Mouse (Mus musculus) cerebellum, adult 2 months (tissue): ENCODE measurements at regions not wholly inside any gene's neighbourhood (a gene's known extent, or its start where the extent isn't known, plus 50 kb on each side); places are given as distances from the start of the nearest gene placed in this dataset.
A peak's percentile ranks its signal among the peaks of the same experiment; 100 is the strongest.

Experiments
- DNase-seq, 2 experiments: peaks; one replicate each; pipeline ENCODE4 v3.0.0; 2021
- H3K27ac ChIP-seq: fragments of 200-500 bp; 2 replicates; pipeline ENCODE4 v1.5.1; 2012; ENCODE audit warnings: low read length, control low read depth, inconsistent platforms; ENCODE audit not compliant: insufficient read depth
- H3K27me3 ChIP-seq: fragments of 200-500 bp; 2 replicates; pipeline ENCODE4 v1.6.1; 2012; ENCODE audit warnings: inconsistent platforms, mild to moderate bottlenecking, low read length, moderate library complexity; ENCODE audit not compliant: control insufficient read depth, insufficient read depth
- H3K4me1 ChIP-seq: fragments of 200-500 bp; 2 replicates; pipeline ENCODE4 v1.6.1; 2011; ENCODE audit warnings: low read length; ENCODE audit not compliant: control insufficient read depth, insufficient read depth
- H3K4me3 ChIP-seq: fragments of 200-500 bp; replicated peaks from 2 replicates; pipeline ENCODE3; 2011; ENCODE audit warnings: mild to moderate bottlenecking, low read depth, low read length, control low read depth; ENCODE audit not compliant: insufficient read depth
- CTCF ChIP-seq: fragments of 200-500 bp; IDR thresholded peaks from 2 replicates; pipeline ENCODE4 v1.5.1; 2011; ENCODE audit warnings: low read depth, mild to moderate bottlenecking, control low read depth, low read length, moderate library complexity, borderline replicate concordance; ENCODE audit not compliant: insufficient read depth
- POLR2A ChIP-seq: fragments of 200-500 bp; IDR thresholded peaks from 2 replicates; pipeline ENCODE4 v1.6.1; 2011; ENCODE audit warnings: low read length, control low read depth, borderline replicate concordance; ENCODE audit not compliant: insufficient read depth
- WGBS: fragments of 180-500 bp; shearing (Covaris S2); methylation state at CpG from one replicate; pipeline ENCODE4 v1.1.7; 2018; 5-methylcytosine and 5-hydroxymethylcytosine counted together

DNA sequence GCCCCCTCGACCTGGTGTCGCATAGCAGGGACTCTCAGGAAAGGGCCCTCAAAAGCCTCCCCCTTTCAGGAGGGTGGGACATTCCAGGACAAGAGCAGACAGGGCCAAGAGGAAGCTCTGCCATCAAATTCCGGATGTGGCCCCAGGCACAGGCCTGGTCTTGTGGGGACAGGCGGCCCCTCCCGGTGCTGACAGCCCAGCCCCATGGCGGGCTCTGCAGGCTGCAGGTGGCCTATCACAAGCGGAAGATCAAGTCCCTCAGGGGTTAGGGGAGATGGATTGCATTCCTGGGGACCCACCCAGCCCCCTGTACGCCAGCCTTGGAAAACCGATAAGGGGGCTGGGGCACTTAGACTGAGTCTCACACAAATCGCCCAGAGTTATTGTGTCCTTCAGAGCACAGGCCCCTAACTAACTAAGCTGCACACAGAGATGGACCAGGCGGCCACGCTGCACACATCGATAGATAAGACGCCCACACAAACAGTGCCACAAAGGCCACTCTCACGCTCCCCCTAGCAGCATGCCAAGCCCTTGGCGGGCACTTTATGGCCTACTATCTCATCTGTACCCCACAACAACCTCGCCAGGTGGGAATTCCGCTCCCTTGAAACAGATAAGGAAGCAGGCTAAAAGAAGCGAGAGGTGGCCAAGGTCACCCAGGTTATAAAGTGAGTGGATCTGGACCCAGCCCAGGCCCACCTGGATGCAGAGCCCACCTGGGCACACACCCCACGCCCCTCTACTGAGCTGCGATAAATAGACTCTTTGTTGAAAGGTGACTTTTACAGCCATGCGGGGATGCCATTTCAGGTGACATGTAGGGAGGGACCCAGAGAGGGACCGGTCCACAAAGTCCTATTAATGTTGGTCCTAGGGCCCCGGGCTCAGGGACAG is 55.5 kb downstream of the Gm5294 start:
- H3K4me1 ChIP-seq, result no peaks in the 10 kb centered on the region
- no peak for DNase-seq
- H3K27me3 ChIP-seq, result no peaks in the 10 kb centered on the region
- WGBS, result 90% methylated on average over 24 of the region's 24 CpGs
- no peak overlapping the region for H3K27ac ChIP-seq
- H3K4me3 ChIP-seq, result no peak overlapping the region
- TF ChIP-seq POLR2A (no peak), CTCF (no peak)

DNA sequence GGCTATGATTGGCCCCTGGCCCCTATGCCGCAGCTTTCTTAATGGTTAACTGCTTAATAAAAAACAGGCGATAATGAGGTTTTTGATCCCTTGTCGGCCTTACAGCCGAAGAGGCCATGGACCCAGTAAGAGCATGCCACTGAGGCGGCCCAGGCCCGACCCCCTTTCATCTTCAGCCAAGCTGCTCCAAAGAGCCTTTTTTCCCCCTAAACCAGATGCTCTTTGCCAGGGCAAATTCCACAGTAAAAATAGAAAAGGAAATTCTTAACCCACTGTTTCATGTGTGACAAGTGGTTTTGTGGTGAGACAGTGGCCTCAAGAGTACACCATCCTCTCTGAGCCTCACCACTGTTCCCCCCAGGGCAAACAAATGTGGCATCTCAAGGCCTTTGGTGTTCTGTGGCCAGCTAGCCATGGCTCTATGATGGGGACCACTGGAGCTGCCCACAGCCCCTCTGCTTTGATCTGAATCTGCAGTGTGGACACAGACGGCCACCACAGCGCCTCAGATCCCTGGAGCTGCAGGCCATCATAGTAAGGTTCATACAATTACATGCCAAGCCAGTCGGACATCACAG is 61.9 kb downstream of the Gm5294 start:
- Histone ChIP-seq H3K27me3 (no peaks in the 10 kb centered on the region), H3K4me1 (no peaks in the 10 kb centered on the region), H3K4me3 (no peak overlapping the region), H3K27ac (no peak overlapping the region)
- TF ChIP-seq CTCF (no peak), POLR2A (no peak)
- no peak for DNase-seq
- WGBS, result 83% methylated on average over 9 of the region's 9 CpGs

DNA sequence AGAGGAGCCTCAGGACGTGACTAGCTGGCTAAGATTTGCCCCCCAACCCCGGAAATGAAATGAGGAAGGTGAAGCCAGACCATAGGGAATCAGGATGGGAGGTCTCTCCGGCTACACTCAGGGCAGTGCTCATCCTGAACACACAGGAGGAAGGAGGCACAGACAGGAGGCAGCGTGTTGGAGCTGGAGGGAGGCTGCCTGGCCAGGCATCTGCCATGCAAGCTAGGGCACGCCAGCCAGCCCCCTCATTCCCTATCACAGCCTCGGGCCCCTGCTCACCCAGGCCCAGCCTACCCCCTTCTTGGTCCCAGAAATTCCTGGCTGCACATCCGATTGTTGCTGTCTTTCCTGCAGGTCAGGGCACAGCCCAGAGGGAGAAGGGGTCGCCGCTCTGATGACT is 63.7 kb downstream of the Gm5294 start:
- Histone ChIP-seq H3K4me3 (no peak overlapping the region), H3K27ac (no peak overlapping the region), H3K27me3 (no peaks in the 10 kb centered on the region), H3K4me1 (no peaks in the 10 kb centered on the region)
- no peak for DNase-seq
- TF ChIP-seq POLR2A (no peak), CTCF (no peak)
- 76% methylated on average over 9 of the region's 9 CpGs for WGBS

DNA sequence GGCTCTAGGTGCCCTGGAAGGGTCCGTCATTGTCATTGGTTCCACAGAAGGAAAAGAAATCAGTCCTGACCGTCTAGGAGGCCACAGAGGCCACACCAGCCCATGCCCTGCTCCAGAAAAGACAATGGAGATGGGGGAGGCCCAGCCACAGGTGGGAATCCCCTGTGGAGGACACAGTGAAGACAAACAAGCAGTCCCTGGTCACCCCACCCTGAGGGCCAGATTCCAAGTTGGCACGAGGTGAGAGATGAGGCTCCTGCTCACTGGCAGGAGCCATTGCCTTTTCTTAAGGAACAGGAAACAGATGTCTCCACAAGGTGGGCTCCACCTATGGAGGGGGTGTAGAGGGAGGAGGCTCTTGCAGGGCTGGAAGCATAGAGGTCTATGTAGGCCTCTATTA is 66.0 kb downstream of the Gm5294 start:
- no peak for TF ChIP-seq CTCF
- 72% methylated on average over 3 of the region's 3 CpGs for WGBS
- Histone ChIP-seq H3K4me3 (no peak overlapping the region), H3K27me3 (no peaks in the 10 kb centered on the region), H3K27ac (no peak overlapping the region), H3K4me1 (no peaks in the 10 kb centered on the region)
- no peak for DNase-seq

DNA sequence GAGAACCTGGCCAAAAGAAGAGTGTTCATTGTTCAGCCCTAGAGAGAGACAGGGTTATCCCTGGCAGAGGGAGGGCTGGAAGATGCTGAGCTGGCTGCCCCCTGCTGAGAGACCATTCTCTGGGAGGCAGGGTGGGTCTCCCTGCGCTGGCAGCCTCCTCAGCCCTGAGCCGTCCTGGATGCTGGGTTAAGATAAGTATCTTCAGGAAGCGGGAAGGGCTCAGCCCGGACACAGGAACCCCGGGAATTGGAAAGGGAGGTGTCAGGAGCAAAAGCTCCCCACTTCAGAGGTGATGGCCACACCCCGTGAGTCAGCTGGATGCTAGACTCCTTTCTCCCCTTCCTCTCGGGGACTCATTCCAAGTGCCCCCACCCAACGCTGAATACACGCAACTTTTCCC is 68.9 kb downstream of the Gm5294 start:
- TF ChIP-seq CTCF, result no peak
- TF ChIP-seq POLR2A, result no peak
- no peak for DNase-seq
- Histone ChIP-seq H3K27ac (no peak overlapping the region), H3K4me3 (no peak overlapping the region), H3K27me3 (no peaks in the 10 kb centered on the region), H3K4me1 (no peaks in the 10 kb centered on the region; the same call in 1 of the 2 replicates)
- WGBS, result 85% methylated on average over 9 of the region's 9 CpGs

DNA sequence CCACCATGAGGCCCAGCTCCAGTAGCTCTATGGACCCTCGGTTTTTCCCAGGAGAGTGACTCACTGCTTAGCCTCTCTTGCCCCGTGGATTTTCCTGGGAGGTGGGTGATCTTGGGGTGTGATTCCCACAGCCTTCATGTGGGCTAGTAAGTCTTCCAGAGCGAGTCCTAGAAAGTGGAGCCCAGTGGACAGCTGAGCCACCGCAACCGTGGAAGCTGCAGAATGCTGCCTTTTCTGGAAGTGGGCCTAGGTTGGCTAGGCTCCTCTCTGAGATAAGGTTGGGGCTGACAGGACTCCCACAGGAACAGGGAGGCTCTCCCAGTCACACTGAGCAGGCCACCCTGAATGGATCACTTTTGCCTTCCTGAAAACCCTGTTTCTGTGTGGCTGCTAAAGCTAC is 69.9 kb downstream of the Gm5294 start:
- 65% methylated on average over 5 of the region's 5 CpGs for WGBS
- TF ChIP-seq POLR2A (no peak), CTCF (no peak)
- Histone ChIP-seq H3K27me3 (no peaks in the 10 kb centered on the region), H3K4me1 (peaks cover 4% of the 10 kb centered on the region; the same call in 1 of the 2 replicates), H3K27ac (no peak overlapping the region), H3K4me3 (no peak overlapping the region)
- DNase-seq, result no peak

DNA sequence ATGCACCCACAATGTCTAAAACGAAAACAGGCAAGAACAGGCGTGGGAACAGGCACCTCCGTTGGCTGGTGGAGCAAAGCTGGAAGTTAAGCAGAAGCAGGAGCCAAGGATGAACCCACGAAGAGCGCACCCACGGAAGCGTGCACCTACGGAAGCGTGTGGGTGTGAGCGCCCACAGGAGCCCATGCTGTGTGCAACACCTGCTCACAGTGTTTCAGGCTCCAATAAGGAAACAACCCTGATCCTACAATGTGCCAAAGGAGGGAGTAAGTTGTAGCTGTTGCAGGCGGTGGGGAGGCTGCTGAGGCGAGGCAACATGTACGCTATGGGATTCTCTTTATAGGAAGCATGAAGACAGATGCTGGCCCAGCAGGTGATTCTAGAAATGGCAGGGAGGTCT is 74.6 kb downstream of the Gm5294 start:
- DNase-seq, result peak; percentile 40 to 62
- WGBS, result 10% methylated on average over 13 of the region's 13 CpGs
- Histone ChIP-seq H3K4me3 (no peak overlapping the region), H3K27ac (no peak overlapping the region), H3K27me3 (no peaks in the 10 kb centered on the region), H3K4me1 (peaks cover 4% of the 10 kb centered on the region; the same call in 1 of the 2 replicates)
- no peak for TF ChIP-seq CTCF
- no peak for TF ChIP-seq POLR2A

DNA sequence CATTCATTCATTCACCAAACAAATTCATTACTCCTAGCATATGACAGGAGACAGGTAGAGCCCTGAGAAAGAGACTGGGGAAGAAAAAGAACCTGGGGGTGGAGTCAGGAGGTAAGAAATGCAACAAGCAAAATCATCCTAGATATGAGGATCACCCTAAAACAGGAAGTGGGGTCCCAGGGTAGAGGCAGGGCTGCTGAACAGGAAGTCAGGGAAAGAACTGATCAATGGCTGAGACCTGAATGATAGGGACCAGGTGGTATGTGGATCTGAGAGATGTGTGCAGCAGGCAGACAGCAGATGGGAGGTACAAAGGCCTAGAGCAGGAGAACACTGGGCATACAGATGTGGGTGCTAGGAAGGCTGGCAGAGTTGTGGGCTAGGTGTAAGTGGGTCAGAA is 77.4 kb downstream of the Gm5294 start:
- TF ChIP-seq POLR2A, result no peak
- Histone ChIP-seq H3K4me3 (no peak overlapping the region), H3K27me3 (no peaks in the 10 kb centered on the region), H3K27ac (no peak overlapping the region), H3K4me1 (peaks cover 4% of the 10 kb centered on the region; the same call in 1 of the 2 replicates)
- DNase-seq, result no peak
